Mouse (Mus musculus) small intestine, adult 2 months (tissue): ENCODE data around the gene Tep1.

Experiments
- CTCF ChIP-seq: fragments of 200-500 bp; IDR thresholded peaks from 2 replicates; pipeline ENCODE4 v1.5.1; 2012; ENCODE audit warnings: low read depth, mild to moderate bottlenecking, control low read depth, inconsistent platforms, low read length, moderate library complexity, mixed read lengths; ENCODE audit not compliant: insufficient replicate concordance, insufficient read length; ENCODE audit errors: extremely low read depth
- POLR2A ChIP-seq: fragments of 200-500 bp; IDR thresholded peaks from 2 replicates; pipeline ENCODE4 v1.6.1; 2012; ENCODE audit warnings: low read depth, mild to moderate bottlenecking, control low read depth, inconsistent platforms, low read length, moderate library complexity

GRCm38 (mm10) chr14:50866966-50867365, 3.4 kb downstream of the Tep1 start:
- TF ChIP-seq CTCF, result no peak
- TF ChIP-seq POLR2A, result no peak
